Mouse (Mus musculus) heart, postnatal 0 days (tissue): ENCODE measurements at regions not wholly inside any gene's neighbourhood (a gene's known extent, or its start where the extent isn't known, plus 50 kb on each side); places are given as distances from the start of the nearest gene placed in this dataset.

Experiments used
- CTCF ChIP-seq: IDR thresholded peaks from 2 replicates; pipeline ENCODE4 v1.5.1; 2016; ENCODE audit warnings: antibody characterized with exemption, control low read depth, low read depth
- EP300 ChIP-seq: IDR thresholded peaks from 2 replicates; pipeline ENCODE4 v1.6.1; 2016; ENCODE audit warnings: antibody characterized with exemption, low read depth

DNA sequence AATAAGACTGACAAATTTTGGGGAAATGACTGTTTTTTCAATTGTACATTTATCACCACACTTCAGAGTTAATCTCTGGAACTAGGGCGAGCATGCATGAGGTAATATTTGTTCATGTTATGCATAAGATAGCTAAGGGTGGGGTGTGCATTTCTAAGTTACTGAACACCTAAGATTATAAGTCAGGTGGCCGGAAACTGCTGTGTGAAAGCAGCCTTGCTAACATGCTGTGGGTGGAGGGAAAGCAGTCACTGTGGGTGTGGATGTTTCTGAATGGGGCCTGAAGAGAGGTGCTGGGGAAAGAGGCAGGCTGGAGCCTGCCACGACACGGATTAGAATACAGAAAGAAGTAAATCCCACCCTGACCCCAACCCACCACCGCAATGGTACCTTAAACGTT, 54.8 kb upstream of the Cep162 start:
- TF ChIP-seq EP300, result no peak
- no peak for TF ChIP-seq CTCF
